ENCODE assay signal across 22 mouse cellular contexts in the genomic region with DNA sequence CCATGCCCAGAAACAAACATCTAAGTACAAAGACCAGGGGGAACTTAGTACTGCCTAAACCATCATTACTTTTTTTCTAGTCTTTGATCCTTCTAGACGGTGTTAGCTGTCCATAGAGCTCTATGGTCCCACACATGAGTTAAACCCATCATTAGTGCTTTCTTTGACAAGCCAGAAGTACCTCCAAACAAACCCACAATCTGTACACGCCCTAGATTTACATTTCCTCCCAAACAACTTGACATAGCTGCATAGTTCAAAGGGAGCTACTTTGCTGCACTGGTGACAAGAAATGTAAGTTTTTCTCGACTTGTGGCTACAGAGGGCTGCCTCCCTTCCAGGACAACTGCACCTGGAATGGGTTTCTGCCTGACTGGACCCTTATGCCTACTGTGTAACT. TPM values are rescaled to one million over a fixed set of nuclear protein-coding genes. Genes with fewer than 3 reads are reported as not detected.
"Had no signal": no experiment of that assay in that cellular context is flagged by ENCODE, and none has a peak within 500 bp of the region (broad histone marks: within the 10 kb centered on the region; RNA-seq: fewer than 3 reads in every experiment).

No protein-coding gene starts in this region.

- ATAC-seq: midbrain, embryonic 15.5 days had no signal

- H3K27ac ChIP-seq: kidney, postnatal 0 days; layer of hippocampus, adult 2 months; limb, embryonic 10.5 days; limb, embryonic 13.5 days; liver, embryonic 13.5 days; macrophage; midbrain, embryonic 12.5 days; midbrain, embryonic 15.5 days; neural tube, embryonic 13.5 days; stomach, postnatal 0 days had no signal

- H3K36me3 ChIP-seq: limb, embryonic 10.5 days; limb, embryonic 13.5 days; liver, embryonic 13.5 days; midbrain, embryonic 12.5 days; midbrain, embryonic 15.5 days; neural tube, embryonic 13.5 days had no signal

- H3K4me2 ChIP-seq: limb, embryonic 13.5 days; liver, embryonic 13.5 days; midbrain, embryonic 12.5 days; midbrain, embryonic 15.5 days; neural tube, embryonic 13.5 days had no signal

- H3K27me3 ChIP-seq: liver, embryonic 13.5 days; midbrain, embryonic 12.5 days; midbrain, embryonic 15.5 days had no signal

- H3K4me3 ChIP-seq: layer of hippocampus, adult 2 months; limb, embryonic 10.5 days; limb, embryonic 13.5 days; liver, embryonic 13.5 days; midbrain, embryonic 12.5 days; midbrain, embryonic 15.5 days; neural tube, embryonic 13.5 days had no signal

- DNase-seq: kidney, postnatal 25 days; layer of hippocampus, adult 9-11 months; liver; liver, embryonic 13.5 days; lung, adult 2 months; lung, postnatal 14 days; thymus, adult 2 months; thymus, postnatal 14 days; thymus, postnatal 4 days had no signal

- H3K4me1 ChIP-seq: liver, embryonic 13.5 days had no signal

- H3K9me3 ChIP-seq: limb, embryonic 10.5 days; limb, embryonic 13.5 days; liver, embryonic 13.5 days; midbrain, embryonic 12.5 days; midbrain, embryonic 15.5 days; neural tube, embryonic 13.5 days had no signal

- H3K9ac ChIP-seq: limb, embryonic 13.5 days; liver, embryonic 13.5 days; midbrain, embryonic 12.5 days; midbrain, embryonic 15.5 days; neural tube, embryonic 13.5 days had no signal

RNA-seq across cellular contexts. Expression of gene Cdhr3, which starts 16.4 kb away (rescaled TPM):
- polyA plus RNA-seq: kidney, embryonic 14.5 days; kidney, postnatal 0 days; large intestine, adult 2 months; limb, embryonic 10.5 days; liver, embryonic 13.5 days; liver, embryonic 16.5 days; macrophage; small intestine, adult 2 months had no signal
